ENCODE assay signal across 21 mouse cellular contexts in genomic region chr3:66000400-66000799, GRCm38 (mm10). TPM values are rescaled to one million over a fixed set of nuclear protein-coding genes. Genes with fewer than 3 reads are reported as not detected.
A peak's percentile ranks its signal among the peaks of the same experiment; 100 is the strongest.
DNase-seq lines count a peak whose midpoint lies in the region; ATAC-seq lines count a peak whose summit lies in the region.
"Had no signal": no experiment of that assay in that cellular context is flagged by ENCODE, and none has a peak within 500 bp of the region (broad histone marks: within the 10 kb centered on the region; RNA-seq: fewer than 3 reads in every experiment).

No protein-coding gene starts in this region.

- no peaks in the 10 kb centered on the region for H3K36me3 ChIP-seq in forebrain, embryonic 13.5 days (ENCODE audit: poor library complexity, severe bottlenecking)
- no peaks in the 10 kb centered on the region for H3K36me3 ChIP-seq in forebrain, embryonic 11.5 days (ENCODE audit: control insufficient read depth, insufficient read depth, low read length)
- no peaks in the 10 kb centered on the region for H3K36me3 ChIP-seq in kidney, embryonic 15.5 days
- no peaks in the 10 kb centered on the region for H3K36me3 ChIP-seq in midbrain, embryonic 10.5 days
- no peaks in the 10 kb centered on the region for H3K36me3 ChIP-seq in midbrain, embryonic 16.5 days (ENCODE audit: control insufficient read depth, insufficient read depth, low read length)
- H3K36me3 ChIP-seq: embryonic facial prominence, embryonic 15.5 days; forebrain, embryonic 12.5 days; heart, embryonic 13.5 days; hindbrain, embryonic 12.5 days had no signal

- H3K27me3 ChIP-seq in forebrain, embryonic 13.5 days = no peaks in the 10 kb centered on the region
- H3K27me3 ChIP-seq in forebrain, embryonic 11.5 days (ENCODE audit: control insufficient read depth, insufficient read depth, low read length) = no peaks in the 10 kb centered on the region
- H3K27me3 ChIP-seq in kidney, embryonic 15.5 days = no peaks in the 10 kb centered on the region
- no peaks in the 10 kb centered on the region for H3K27me3 ChIP-seq in midbrain, embryonic 10.5 days (ENCODE audit: low read depth, poor library complexity, severe bottlenecking)
- H3K27me3 ChIP-seq in midbrain, embryonic 16.5 days (ENCODE audit: control insufficient read depth, insufficient read depth, low read depth, low read length) = no peaks in the 10 kb centered on the region
- H3K27me3 ChIP-seq: embryonic facial prominence, embryonic 15.5 days; forebrain, embryonic 12.5 days; heart, embryonic 13.5 days; hindbrain, embryonic 12.5 days had no signal

- H3K9me3 ChIP-seq in forebrain, embryonic 13.5 days (replicated peaks) = no peaks in the 10 kb centered on the region
- H3K9me3 ChIP-seq in forebrain, embryonic 11.5 days (ENCODE audit: control insufficient read depth, low read length) = no peaks in the 10 kb centered on the region
- H3K9me3 ChIP-seq in kidney, embryonic 15.5 days (replicated peaks) = no peaks in the 10 kb centered on the region
- no peaks in the 10 kb centered on the region for H3K9me3 ChIP-seq in midbrain, embryonic 10.5 days (replicated peaks)
- H3K9me3 ChIP-seq in midbrain, embryonic 16.5 days (replicated peaks; ENCODE audit: control insufficient read depth, low read length, poor library complexity, severe bottlenecking) = no peaks in the 10 kb centered on the region
- H3K9me3 ChIP-seq: embryonic facial prominence, embryonic 15.5 days; forebrain, embryonic 12.5 days; heart, embryonic 13.5 days; hindbrain, embryonic 12.5 days had no signal

- no peaks in the 10 kb centered on the region for H3K4me1 ChIP-seq in forebrain, embryonic 13.5 days
- no peaks in the 10 kb centered on the region for H3K4me1 ChIP-seq in forebrain, embryonic 11.5 days (replicated peaks; ENCODE audit: control insufficient read depth, insufficient read depth, low read length)
- H3K4me1 ChIP-seq in kidney, embryonic 15.5 days = 0 out of 2 replicates have a peak, but pooled peaks cover 7% of the 10 kb centered on the region
- no peaks in the 10 kb centered on the region for H3K4me1 ChIP-seq in midbrain, embryonic 10.5 days
- no peaks in the 10 kb centered on the region for H3K4me1 ChIP-seq in midbrain, embryonic 16.5 days (ENCODE audit: control insufficient read depth, insufficient read depth, low read length)
- H3K4me1 ChIP-seq: embryonic facial prominence, embryonic 15.5 days; forebrain, embryonic 12.5 days; heart, embryonic 13.5 days; hindbrain, embryonic 12.5 days had no signal

- no peak overlapping the region for H3K9ac ChIP-seq in forebrain, embryonic 13.5 days
- no peak overlapping the region for H3K9ac ChIP-seq in forebrain, embryonic 11.5 days (ENCODE audit: low read length)
- H3K9ac ChIP-seq in kidney, embryonic 15.5 days = no peak overlapping the region
- no peak overlapping the region for H3K9ac ChIP-seq in midbrain, embryonic 16.5 days (ENCODE audit: low read depth, low read length)
- H3K9ac ChIP-seq: embryonic facial prominence, embryonic 15.5 days; forebrain, embryonic 12.5 days; heart, embryonic 13.5 days; hindbrain, embryonic 12.5 days had no signal

- WGBS in forebrain, embryonic 13.5 days = 86% methylated on average over 2 of the region's 2 CpGs
- 82% methylated on average over 2 of the region's 2 CpGs for WGBS in forebrain, embryonic 11.5 days
- 88% methylated on average over 2 of the region's 2 CpGs for WGBS in kidney, embryonic 15.5 days
- 94% methylated on average over 2 of the region's 2 CpGs for WGBS in midbrain, embryonic 10.5 days
- WGBS in midbrain, embryonic 16.5 days = 90% methylated on average over 2 of the region's 2 CpGs

- no peak overlapping the region for H3K27ac ChIP-seq in forebrain, embryonic 13.5 days
- no peak overlapping the region for H3K27ac ChIP-seq in forebrain, embryonic 11.5 days (ENCODE audit: low read depth, low read length)
- H3K27ac ChIP-seq in kidney, embryonic 15.5 days = no peak overlapping the region
- peak overlapping the region; percentile 33; the same call in 1 of the 2 replicates for H3K27ac ChIP-seq in midbrain, embryonic 10.5 days (replicated peaks)
- H3K27ac ChIP-seq in midbrain, embryonic 16.5 days (ENCODE audit: low read length) = no peak overlapping the region
- H3K27ac ChIP-seq: embryonic facial prominence, embryonic 15.5 days; forebrain, embryonic 12.5 days; gastrocnemius, adult 2 months; heart, embryonic 13.5 days; hindbrain, embryonic 12.5 days had no signal

- DNase-seq in forebrain, embryonic 11.5 days (ENCODE audit: low spot score) = no peak
- DNase-seq in kidney, postnatal 36 days = no peak
- DNase-seq in midbrain, embryonic 10.5 days (ENCODE audit: low spot score) = no peak
- DNase-seq in retina, postnatal 1 day = peak; percentile 28
- DNase-seq in retina, embryonic 14.5 days (ENCODE audit: low spot score) = no peak
- DNase-seq: adrenal gland, postnatal 10 days; cerebellum, adult 11-12 months; cerebellum, adult 9-10 months; cerebellum, postnatal 25 days; gastrocnemius, adult 2 months; gastrocnemius, postnatal 25 days; heart, postnatal 10 days; heart, postnatal 4 days had no signal

- no peak overlapping the region for H3K4me3 ChIP-seq in forebrain, embryonic 13.5 days
- H3K4me3 ChIP-seq in forebrain, embryonic 11.5 days (ENCODE audit: low read depth, low read length) = no peak overlapping the region
- no peak overlapping the region for H3K4me3 ChIP-seq in kidney, embryonic 15.5 days (replicated peaks)
- H3K4me3 ChIP-seq in midbrain, embryonic 10.5 days = no peak overlapping the region
- no peak overlapping the region for H3K4me3 ChIP-seq in midbrain, embryonic 16.5 days (ENCODE audit: low read depth, low read length)
- H3K4me3 ChIP-seq: embryonic facial prominence, embryonic 15.5 days; erythroblast, embryonic 14.5 days; forebrain, embryonic 12.5 days; gastrocnemius, adult 2 months; heart, embryonic 13.5 days; hindbrain, embryonic 12.5 days had no signal

- H3K4me2 ChIP-seq in forebrain, embryonic 13.5 days = no peak overlapping the region
- no peak overlapping the region for H3K4me2 ChIP-seq in forebrain, embryonic 11.5 days (ENCODE audit: low read depth, low read length, severe bottlenecking)
- H3K4me2 ChIP-seq in kidney, embryonic 15.5 days = no peak overlapping the region
- H3K4me2 ChIP-seq in midbrain, embryonic 16.5 days (ENCODE audit: low read length) = no peak overlapping the region
- H3K4me2 ChIP-seq: embryonic facial prominence, embryonic 15.5 days; forebrain, embryonic 12.5 days; heart, embryonic 13.5 days; hindbrain, embryonic 12.5 days had no signal

- ATAC-seq in forebrain, embryonic 13.5 days = 0 out of 2 replicates have a peak, but pooled peaks have one; percentile 24
- no peak for ATAC-seq in forebrain, embryonic 11.5 days (replicated peaks; ENCODE audit: low FRiP score)
- ATAC-seq in kidney, embryonic 15.5 days (replicated peaks; ENCODE audit: low FRiP score) = peak; percentile 40; the same call in 1 of the 2 replicates
- ATAC-seq in midbrain, embryonic 16.5 days = no peak

RNA-seq across cellular contexts. Expression of gene Ccnl1, which starts 42.4 kb away (rescaled TPM):
- polyA plus RNA-seq in forebrain, embryonic 13.5 days (2015; fragmentation: Nextera tagmentation; extraction: Ambion mirVana) = 86.3 and 95.3 TPM in 2 replicates
- 124 and 130 TPM in 2 replicates for polyA plus RNA-seq in forebrain, embryonic 11.5 days (2014; fragmentation: Nextera tagmentation; extraction: Ambion mirVana)
- 99.6 and 101 TPM in 2 replicates for polyA plus RNA-seq in kidney, embryonic 15.5 days (2015; fragmentation: Nextera tagmentation; extraction: Ambion mirVana)
- 98.2 and 106 TPM in 2 replicates for polyA plus RNA-seq in midbrain, embryonic 10.5 days (2016; fragmentation: Nextera tagmentation; extraction: Ambion mirVana)
- polyA plus RNA-seq in midbrain, embryonic 16.5 days (2015; fragmentation: Nextera tagmentation; extraction: Ambion mirVana) = 64.7 and 73.2 TPM in 2 replicates

Comparison
In these comparisons a context has a peak if more than half of its experiments do, and no peak if none do; other contexts are left out.
1. ATAC-seq: peak in forebrain, embryonic 13.5 days (single experiment) and kidney, embryonic 15.5 days (single experiment); none in forebrain, embryonic 11.5 days (single experiment) and midbrain, embryonic 16.5 days (single experiment).